Mouse (Mus musculus) small intestine, adult 2 months (tissue): ENCODE measurements around the gene Zfp697. TPM values are rescaled to one million over a fixed set of nuclear protein-coding genes. Genes with fewer than 3 reads are reported as not detected.
"Not testable (repeated sequence)": the region's sequence is repeated elsewhere in the genome, so short reads cannot be mapped to it uniquely, and the experiment has no call there.

Experiments used
- H3K27ac ChIP-seq: fragments of 200-500 bp; 2 replicates; pipeline ENCODE4 v1.5.1; 2012; ENCODE audit warnings: low read depth, low read length, control low read depth, inconsistent platforms; ENCODE audit not compliant: insufficient read depth
- H3K27me3 ChIP-seq: fragments of 200-500 bp; 2 replicates; pipeline ENCODE4 v1.6.1; 2012; ENCODE audit warnings: mild to moderate bottlenecking, moderate library complexity, low read length, inconsistent platforms; ENCODE audit not compliant: control insufficient read depth, insufficient read depth
- H3K36me3 ChIP-seq: fragments of 200-500 bp; 2 replicates; pipeline ENCODE4 v1.6.1; 2012; ENCODE audit warnings: mild to moderate bottlenecking, low read length, control low read depth, inconsistent platforms; ENCODE audit not compliant: control insufficient read depth, insufficient read depth
- H3K4me1 ChIP-seq: fragments of 200-500 bp; 2 replicates; pipeline ENCODE4 v1.6.1; 2012; ENCODE audit warnings: low read length, inconsistent platforms, mixed read lengths; ENCODE audit not compliant: control insufficient read depth, insufficient read depth, insufficient read length
- H3K4me3 ChIP-seq: fragments of 200-500 bp; 2 replicates; pipeline ENCODE4 v1.5.1; 2012; ENCODE audit warnings: low read depth, mild to moderate bottlenecking, control low read depth, inconsistent platforms, low read length, moderate library complexity
- WGBS: fragments of 180-500 bp; shearing (Covaris S2); methylation state at CpG from one replicate; pipeline ENCODE4 v1.1.7; 2018; 5-methylcytosine and 5-hydroxymethylcytosine counted together
- polyA plus RNA-seq: library from polyadenylated mRNA; depleted of rRNA; stranded (reverse); fragments of >200 nt; gene quantifications from 2 replicates; pipeline ENCODE4 v1.2.3, GENCODE M21; 2012

The Zfp697 gene
- polyA plus RNA-seq, 1 experiment, result 0.89 TPM

DNA sequence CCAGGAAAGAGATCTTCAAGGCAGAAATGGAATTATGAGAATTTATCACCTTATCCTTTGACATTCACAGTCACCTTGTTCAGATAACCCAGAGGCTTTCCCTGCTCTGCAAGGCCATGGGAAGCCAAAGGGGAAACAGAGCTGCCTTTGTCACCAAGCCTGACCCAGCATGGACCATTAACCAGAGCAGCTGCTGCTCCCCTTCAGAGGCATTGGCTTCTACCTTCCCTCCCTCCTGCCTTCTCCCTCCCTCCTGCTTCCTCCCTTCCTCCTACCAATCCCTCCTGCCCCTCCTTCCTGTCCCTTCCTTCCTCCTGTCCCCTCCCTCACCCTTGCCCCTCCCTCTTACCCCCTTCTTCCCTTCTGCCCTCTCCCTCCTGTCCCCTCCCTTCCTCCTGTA lies 111.9 kb downstream of the Zfp697 start:
- H3K27ac ChIP-seq, H3K36me3 ChIP-seq, H3K4me1 ChIP-seq, H3K4me3 ChIP-seq, H3K27me3 ChIP-seq: not testable (repeated sequence)

- not testable (repeated sequence) for H3K4me3 ChIP-seq, H3K36me3 ChIP-seq, H3K4me1 ChIP-seq, H3K27me3 ChIP-seq, H3K27ac ChIP-seq
These were observed 112.8 kb downstream of the Zfp697 start for GRCm38 (mm10) chr3:98495055-98495454.

DNA sequence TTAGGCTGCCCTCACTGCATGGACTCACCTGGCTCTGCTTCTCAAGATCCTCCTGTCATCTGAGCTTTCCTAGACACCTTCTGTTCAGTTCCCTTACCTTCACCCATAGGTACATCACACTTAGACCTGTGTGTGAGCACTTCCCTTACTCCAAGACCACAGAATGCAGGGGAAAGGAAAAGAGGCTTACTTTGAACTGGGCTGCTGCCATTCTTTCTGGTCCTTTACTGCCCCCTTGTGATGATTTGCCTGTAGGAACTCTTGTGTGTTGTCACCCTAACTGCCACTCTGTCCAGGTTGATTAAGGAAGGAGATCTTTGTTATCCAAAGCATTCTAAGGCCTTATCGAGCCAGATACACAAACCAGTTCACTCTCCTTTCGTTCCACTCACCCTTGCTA lies 114.5 kb downstream of the Zfp697 start:
- H3K27me3 ChIP-seq, H3K4me1 ChIP-seq, H3K36me3 ChIP-seq, H3K4me3 ChIP-seq, H3K27ac ChIP-seq: not testable (repeated sequence)
- WGBS, result no CpG with 5 or more reads among the region's 2 CpGs

- not testable (repeated sequence) for H3K36me3 ChIP-seq
These were observed 115.1 kb downstream of the Zfp697 start for GRCm38 (mm10) chr3:98497401-98497800.

DNA sequence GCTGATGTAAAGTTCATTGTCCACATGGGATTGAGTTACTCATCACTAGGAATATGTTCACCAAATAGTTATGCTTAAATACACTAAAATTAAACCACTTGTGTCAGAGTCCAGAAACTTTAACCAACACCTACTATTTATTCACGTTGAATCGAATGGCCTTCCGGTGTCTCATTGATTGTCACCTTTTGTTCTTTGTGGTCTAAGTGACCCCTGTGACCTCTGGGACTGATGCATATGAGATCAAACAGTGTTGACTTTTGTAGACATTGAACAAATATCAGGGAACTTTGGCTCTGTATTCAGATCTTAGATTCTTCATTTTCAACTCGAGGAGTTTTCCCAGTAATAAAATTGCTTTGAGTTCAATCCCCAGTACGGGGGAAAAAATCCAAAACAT lies 125.0 kb downstream of the Zfp697 start:
- H3K4me1 ChIP-seq, H3K27me3 ChIP-seq, H3K27ac ChIP-seq, H3K4me3 ChIP-seq, H3K36me3 ChIP-seq: not testable (repeated sequence)
- WGBS, result no CpG with 5 or more reads among the region's 5 CpGs

More at GRCm38 (mm10) chr3:98497401-98497800, 115.1 kb downstream of the Zfp697 start:
- not testable (repeated sequence) for H3K4me1 ChIP-seq, H3K27ac ChIP-seq, H3K27me3 ChIP-seq, H3K4me3 ChIP-seq

GRCm38 (mm10) chr3:98510414-98510813 lies 128.2 kb downstream of the Zfp697 start, which contains the start of gene Hsd3b4:
Gene Hsd3b4 (minus strand): TSS chr3:98510514.
- WGBS, result no CpG with 5 or more reads among the region's 1 CpGs
- not testable (repeated sequence) for H3K27me3 ChIP-seq, H3K27ac ChIP-seq, H3K36me3 ChIP-seq, H3K4me3 ChIP-seq, H3K4me1 ChIP-seq

DNA sequence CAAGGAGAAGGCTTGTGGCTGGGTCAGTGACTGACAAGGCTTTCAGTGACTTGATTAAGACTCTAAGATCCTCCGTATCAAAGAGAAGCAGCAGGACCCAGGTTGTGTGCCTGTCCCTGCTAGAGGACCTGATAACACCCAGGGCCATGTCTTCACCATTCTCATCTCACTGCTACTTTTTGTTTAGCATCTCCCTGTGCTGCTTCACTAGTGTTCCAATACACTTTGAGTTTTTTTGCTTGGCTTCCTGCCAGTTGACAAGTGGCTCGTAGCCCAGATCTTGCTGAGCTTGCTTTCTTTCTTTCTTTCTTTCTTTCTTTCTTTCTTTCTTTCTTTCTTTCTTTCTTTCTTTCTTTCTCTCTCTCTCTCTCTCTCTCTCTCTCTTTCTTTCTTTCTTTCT lies 140.5 kb downstream of the Zfp697 start:
- H3K4me1 ChIP-seq, H3K36me3 ChIP-seq, H3K27ac ChIP-seq, H3K27me3 ChIP-seq, H3K4me3 ChIP-seq: not testable (repeated sequence)
- 25% methylated on average over 1 of the region's 2 CpGs for WGBS

- no CpG with 5 or more reads among the region's 1 CpGs for WGBS
- H3K4me3 ChIP-seq, H3K27me3 ChIP-seq, H3K36me3 ChIP-seq, H3K4me1 ChIP-seq, H3K27ac ChIP-seq: not testable (repeated sequence)
These were observed 142.3 kb downstream of the Zfp697 start for GRCm38 (mm10) chr3:98524552-98524951.

DNA sequence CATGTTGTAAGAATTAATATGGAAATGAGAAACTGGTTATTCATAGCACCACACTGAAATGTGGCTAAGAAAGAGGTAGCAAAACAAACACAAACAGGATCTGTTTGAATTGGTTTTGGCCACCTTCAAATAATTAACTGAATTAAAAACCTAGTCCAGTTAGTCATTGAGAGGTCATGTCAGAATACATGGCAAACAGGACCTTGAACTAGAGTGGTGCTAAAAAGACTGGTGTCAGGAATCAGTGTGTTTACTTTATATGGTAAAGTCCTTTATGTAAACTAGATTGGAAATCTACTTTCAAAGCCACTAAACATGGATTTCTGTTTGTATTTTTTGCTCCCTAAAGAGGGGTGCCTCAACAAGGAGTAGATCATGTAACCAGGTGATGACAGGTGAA lies 142.7 kb downstream of the Zfp697 start:
- not testable (repeated sequence) for H3K27ac ChIP-seq, H3K27me3 ChIP-seq, H3K4me1 ChIP-seq

GRCm38 (mm10) chr3:98547641-98548040 lies 165.4 kb downstream of the Zfp697 start:
- not testable (repeated sequence) for H3K4me3 ChIP-seq, H3K4me1 ChIP-seq, H3K27ac ChIP-seq, H3K27me3 ChIP-seq, H3K36me3 ChIP-seq

More for the DNA sequence above, 142.7 kb downstream of the Zfp697 start:
- not testable (repeated sequence) for H3K4me3 ChIP-seq, H3K36me3 ChIP-seq

- H3K4me3 ChIP-seq, H3K27ac ChIP-seq, H3K4me1 ChIP-seq, H3K36me3 ChIP-seq, H3K27me3 ChIP-seq: not testable (repeated sequence)
- WGBS, result 88% methylated on average over 1 of the region's 1 CpGs
These were observed 166.2 kb downstream of the Zfp697 start for GRCm38 (mm10) chr3:98548495-98548894.

GRCm38 (mm10) chr3:98550215-98550614 lies 168.0 kb downstream of the Zfp697 start:
- H3K27me3 ChIP-seq, H3K4me3 ChIP-seq, H3K36me3 ChIP-seq, H3K27ac ChIP-seq, H3K4me1 ChIP-seq: not testable (repeated sequence)
- WGBS, result no CpG with 5 or more reads among the region's 2 CpGs
